Mouse (Mus musculus): Measurements from ENCODE around the gene Socs3.

Gene Socs3

DNA sequence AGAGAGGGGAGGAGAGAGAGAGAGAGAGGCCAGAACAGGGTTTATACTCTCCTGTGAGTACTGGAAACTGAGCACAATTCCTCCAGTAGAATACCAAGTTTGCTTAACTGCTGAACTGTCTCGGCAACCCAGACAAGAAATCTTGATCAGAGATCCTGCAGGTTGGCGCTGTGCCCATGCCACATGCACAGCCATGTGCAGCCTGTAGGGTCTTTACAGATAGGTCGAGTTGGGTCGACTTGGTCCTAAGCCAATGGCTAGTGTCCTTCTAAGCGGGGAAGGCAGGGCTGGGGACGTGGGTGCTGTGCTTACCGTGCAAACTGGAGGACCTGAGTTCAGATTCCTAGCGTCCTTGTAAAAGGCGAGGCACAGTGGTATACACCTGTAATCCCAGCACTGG lies 15.0 kb downstream of the Socs3 start:
- no peak for DNase-seq (ENCODE audit: low read depth)

DNA sequence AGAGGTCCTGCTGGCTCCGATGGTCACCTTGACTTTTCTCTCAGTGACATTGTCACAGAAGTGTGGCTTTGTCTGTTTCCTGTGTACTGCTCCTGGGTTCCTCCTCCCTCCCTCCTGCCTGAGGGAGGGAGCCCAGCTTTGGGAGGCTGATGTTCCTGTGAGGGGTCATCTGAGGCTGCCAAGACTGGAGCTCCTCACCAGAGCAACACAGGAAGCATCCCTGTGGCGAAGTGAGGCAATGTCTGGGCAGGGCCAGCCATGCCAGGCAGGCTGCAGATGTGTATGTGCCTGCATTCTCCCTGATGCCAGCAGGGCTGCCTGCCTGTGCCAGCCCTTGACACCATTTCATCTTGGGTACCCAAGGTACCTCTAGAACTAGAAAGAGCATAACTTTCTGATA lies 15.8 kb downstream of the Socs3 start:
- DNase-seq (ENCODE audit: low read depth), result no peak

DNA sequence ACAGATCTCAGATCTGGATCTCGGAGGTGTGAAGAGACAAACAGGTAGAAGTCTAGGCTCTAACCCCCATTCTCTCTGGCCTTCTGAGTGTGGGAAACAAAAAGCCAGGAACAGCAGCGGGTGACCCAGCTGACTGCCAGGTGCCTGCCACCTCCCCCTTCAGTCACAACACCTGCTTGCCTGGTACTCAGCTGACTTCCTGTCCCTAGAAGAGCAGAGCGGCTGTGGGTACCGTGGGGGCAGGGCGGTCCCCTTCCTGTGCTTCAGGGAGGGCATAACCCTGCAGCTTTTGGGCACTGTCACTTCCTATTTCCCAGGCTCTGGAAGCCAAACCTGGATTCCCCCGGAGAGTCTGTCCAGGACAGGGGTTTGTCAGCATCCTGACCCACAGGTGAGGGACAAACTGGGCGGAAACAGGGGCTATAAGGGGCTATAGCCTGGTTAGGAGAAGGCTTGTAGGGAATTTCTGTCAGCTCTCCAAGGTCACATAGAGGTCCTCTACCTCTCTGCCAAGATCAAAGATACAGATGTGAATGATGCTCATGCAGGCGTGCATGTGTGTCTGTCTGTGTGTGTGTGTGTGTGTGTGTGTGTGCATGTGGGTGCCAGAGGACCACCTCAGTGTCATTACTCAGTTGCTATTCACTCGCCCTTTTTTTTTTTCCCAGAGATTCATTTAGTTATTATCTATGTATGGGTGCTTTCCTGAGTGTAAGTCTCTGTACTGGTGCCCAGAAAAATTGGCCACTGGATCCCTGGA lies 17.5 kb downstream of the Socs3 start:
- no peak for DNase-seq (ENCODE audit: low read depth)

DNA sequence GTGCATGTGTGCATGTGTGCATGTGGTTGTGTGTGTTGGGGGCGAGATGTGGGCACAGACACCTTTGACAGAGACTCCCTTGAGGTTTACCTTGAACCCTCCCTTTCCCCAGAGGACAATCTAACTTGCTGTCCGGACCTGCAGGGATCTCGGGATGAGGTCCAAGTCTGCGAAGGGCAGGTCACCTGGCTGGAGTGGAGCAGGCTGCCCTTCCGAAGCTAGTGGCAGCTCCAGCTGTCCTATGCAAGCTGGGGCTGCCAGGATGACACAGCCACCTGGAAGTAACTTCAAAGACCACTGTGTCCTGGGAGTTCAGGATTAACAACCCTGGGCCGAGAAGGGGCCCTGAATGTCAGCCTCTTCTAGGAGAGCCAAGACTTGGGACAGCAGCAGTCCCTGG lies 18.5 kb downstream of the Socs3 start:
- no peak for DNase-seq (ENCODE audit: low read depth)

DNA sequence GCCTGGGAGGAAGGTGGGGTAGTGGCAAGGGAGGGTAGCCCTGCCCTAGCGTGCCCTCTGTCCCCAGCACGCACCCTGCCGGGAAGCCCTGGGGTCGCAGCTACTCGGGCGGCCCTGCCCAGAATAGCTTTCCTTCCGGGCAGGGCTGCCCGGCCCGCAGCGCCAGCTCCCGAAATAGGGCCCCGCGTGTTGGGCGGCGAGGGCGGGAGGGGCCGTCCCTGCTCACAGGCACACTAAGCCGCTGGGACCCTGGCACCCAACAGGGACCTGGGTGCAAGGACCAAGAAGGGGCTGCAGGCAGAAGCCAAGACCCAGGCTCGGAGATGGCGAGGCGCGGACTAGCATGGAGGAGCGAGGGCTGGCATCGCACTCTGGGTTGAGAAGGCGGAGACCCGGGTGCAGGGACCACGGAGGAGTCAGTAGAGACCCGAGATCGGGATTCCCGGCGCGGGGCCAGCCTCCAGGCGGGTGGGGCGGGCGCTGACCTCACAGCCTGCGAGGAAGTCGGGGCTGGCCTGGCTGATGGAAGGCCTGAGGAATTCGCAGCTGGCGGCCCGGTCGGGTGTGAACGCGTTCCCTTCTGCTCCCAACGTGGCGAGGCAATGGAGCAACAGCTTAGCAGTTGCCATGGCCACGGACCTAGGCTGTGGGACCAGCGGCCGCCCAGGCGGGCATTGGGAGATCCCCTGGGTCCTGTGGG lies 20.3 kb downstream of the Socs3 start:
- DNase-seq (ENCODE audit: low read depth), result no peak

DNA sequence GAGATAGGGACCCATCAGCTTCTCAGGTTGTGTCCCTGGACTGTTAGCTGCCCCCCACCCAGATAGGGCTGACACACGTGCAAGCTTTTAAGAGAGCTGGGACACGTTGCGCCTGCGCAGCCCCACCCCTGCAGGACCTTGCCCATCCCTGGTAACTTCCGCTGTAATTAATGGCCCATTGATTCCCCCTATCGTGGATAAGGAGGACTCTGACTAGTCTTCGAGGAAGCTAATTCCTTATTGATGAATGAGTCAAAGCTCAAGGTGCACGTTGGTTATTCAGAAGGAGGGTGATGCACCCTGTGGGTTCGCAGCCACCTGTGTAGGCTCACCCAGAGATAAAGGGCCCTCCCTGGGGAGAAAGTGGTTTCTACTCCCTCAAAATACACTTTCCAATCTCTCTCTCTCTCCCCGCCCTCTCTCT lies 22.8 kb downstream of the Socs3 start:
- no peak for DNase-seq (ENCODE audit: low read depth)

DNA sequence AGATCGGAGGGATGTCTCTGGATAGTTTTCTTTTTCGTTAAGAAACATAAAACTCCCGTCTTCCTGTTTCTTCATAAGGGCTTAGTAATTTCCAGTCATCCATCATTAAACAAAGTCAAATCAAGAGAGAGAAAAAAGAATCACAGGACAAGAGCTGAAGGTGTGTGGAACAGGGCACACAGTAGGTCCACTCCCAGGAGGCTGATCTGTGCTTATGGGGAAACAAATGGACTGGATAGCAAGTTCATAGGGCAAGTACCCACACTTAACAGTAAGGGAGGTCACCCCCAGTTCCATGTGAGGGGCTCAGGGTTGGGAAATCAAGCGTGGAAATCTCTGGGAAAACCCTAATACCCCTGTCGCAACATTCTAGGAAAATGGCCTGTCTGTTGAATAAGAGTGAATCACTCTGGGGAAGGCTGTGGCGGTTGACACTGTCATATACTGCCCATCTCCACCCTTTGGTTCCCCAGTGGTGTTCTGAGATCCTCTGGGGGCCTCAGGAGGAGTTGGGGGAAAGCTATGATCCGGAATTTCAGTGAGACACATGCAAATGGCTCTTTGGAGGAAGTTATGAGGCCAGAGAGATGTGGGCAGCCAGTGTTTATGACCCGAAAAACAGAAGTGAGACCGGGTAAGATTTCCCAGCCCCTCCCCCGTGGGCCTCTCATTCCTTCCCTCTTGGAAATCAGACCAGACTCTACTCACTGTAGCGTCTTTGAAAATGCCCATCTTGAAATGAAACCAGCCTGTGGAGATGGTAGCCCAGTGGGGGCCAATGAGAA lies 23.5 kb downstream of the Socs3 start:
- no peak for DNase-seq (ENCODE audit: low read depth)

DNA sequence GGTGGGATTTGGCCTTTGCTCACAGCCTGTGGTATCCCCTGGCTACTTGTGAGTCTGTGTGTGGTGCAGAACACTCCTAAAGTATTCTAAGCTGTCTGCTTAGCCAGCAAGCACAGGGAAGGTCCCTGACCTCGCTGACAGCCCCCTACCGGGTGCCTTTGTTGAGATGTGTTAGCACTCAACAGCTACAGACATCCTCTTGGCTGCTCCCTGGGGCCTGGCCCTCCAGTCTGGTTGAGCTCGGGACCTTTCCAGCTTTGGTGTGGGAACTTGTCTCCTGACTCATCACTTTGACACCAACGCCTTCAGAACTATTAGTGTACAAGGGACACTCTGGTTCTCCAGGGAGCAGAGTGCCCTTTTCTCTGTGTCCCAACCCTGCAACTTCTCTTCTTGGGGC lies 28.0 kb downstream of the Socs3 start:
- DNase-seq (ENCODE audit: low read depth), result no peak

DNA sequence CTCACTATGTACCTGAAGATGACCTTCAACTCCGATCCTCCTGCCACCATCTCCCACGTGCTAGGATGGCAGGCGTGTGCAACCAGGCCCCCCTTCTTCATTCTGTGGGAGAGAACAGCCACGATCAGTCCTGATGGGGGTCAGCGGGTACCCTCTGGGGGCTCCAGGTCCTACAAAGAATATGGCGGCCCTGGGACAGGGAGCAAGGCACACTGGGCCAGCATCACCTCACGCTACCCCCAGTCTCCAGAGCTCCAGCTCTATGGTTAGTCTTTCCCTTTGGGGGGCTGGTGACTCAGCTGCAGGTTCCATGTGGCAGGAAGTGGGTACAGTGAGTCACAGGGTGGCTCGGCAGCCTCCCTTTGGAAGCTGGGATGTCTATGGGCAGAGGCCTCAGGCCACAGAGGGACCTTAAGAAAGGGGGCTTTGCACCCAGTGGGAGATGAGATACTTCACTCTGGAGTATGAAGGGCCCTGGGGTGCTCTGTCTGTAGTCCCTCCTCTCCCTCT lies 28.5 kb downstream of the Socs3 start:
- no peak for DNase-seq (ENCODE audit: low read depth)

DNA sequence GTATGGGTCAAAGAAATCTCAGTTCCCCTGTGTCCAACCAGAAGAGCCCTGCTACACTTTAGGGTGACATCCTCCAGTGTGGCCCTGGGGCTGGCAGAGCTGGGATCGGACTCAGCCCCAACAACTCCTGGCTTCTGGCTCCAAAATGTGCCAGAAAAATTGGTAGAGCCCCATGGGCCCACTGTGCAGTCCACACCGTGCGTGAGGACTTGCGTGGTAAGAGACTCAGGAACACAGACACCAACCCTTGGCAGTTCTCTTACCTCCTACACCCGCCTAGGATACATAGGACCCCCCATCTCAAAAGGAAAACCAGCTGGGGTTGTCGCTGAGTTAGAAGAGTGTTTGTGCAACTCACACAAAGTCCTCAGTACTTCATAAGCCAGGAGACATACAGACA lies 29.0 kb downstream of the Socs3 start:
- no peak for DNase-seq (ENCODE audit: low read depth)

DNA sequence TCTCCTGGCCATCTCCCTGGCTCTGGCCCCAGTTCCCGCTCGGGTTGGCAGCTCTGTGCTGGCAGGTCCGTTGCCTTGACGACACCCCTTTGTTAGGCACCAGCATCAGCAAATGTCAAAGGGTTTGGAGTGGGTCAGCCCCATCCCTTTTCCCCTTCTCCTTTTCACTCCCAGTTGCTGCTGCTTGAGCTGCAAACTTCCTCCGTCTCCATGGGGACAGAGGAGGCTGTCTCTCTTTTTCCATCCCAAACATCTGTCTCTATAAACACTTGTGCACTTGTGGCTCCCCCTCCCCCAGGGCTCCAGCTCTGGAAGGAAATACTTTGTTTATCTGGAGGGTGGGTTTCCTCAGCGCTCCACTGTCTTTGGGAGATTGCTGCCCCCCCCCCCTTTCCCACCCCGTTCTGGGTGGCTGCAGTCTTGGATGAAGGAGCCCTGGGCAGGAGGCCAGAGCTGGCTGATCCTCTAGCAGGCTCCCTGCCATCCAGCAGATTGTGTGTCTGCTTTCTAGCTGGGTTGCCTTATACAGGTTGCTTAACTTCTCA lies 30.0 kb downstream of the Socs3 start:
- no peak for DNase-seq (ENCODE audit: low read depth)

DNA sequence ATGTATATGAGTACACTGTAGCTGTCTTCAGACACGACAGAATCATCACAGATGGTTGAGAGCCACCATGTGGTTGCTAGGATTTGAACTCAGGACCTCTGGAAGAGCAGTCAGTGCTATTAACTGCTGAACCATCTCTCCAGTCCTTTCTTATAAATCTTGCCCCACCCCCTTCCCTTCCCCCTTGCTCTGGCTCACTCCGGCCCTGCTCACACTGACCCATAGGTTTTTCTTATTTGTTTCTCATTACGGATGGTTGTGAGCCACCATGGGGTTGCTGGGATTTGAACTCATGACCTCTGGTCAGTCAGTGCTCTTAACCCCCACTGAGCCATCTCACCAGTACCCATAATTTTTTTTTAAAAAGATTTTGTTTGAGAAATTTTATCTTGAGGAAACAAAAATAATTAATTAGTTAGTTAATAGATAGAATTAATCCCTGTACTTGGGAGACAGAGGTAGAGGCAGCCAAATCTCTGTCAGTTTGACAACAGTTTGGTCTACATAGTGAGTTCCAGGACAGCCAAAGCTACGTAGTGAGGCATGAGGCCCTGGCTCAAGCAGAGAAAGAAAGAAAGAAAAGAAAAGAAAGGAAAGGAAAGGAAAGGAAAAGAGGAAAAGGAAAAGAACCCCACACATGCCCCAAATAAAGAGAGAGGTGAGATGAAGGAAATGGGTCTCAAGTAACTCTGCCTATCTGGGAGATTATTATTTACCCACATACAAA lies 30.7 kb downstream of the Socs3 start:
- no peak for DNase-seq (ENCODE audit: low read depth)

DNA sequence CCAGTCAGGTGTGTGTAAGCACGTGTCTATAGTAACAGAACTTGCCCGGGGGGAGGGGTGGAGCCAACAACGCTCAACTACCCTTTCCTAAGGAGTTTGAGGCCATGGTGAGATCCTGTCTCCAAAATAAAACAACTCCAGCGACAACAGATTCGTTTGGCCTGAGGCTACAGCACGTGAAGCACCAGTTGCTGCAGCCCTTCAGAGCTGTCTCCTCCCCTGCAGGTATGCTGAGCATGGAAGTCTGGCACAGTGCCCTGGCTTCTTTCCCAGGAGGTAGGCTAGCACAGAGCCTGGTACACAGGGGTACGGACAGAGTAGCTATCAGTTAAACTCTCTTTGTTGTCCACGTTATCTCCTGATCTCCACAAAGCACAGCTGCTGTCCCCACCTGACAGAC lies 33.6 kb downstream of the Socs3 start:
- DNase-seq (ENCODE audit: low read depth), result no peak

DNA sequence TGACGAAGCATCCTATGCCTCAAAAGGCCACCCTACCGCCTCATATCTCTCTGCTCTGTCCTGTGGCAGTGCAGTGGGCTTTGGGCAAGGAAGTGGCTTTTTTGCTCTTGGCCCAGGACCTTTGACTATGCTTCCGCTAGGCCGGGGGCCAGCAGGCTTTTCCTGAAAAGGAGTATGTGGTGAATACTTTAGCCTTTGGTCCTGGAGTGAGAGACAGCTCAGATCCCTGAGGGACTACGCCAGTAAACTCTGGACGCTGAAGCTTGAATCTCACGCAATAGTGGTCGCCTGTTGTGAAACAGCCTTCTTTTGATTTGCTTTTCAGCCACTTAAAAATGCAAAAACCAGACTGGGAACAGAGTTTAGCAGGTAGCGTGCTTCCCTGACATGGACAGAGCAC lies 34.2 kb downstream of the Socs3 start:
- DNase-seq (ENCODE audit: low read depth), result no peak

DNA sequence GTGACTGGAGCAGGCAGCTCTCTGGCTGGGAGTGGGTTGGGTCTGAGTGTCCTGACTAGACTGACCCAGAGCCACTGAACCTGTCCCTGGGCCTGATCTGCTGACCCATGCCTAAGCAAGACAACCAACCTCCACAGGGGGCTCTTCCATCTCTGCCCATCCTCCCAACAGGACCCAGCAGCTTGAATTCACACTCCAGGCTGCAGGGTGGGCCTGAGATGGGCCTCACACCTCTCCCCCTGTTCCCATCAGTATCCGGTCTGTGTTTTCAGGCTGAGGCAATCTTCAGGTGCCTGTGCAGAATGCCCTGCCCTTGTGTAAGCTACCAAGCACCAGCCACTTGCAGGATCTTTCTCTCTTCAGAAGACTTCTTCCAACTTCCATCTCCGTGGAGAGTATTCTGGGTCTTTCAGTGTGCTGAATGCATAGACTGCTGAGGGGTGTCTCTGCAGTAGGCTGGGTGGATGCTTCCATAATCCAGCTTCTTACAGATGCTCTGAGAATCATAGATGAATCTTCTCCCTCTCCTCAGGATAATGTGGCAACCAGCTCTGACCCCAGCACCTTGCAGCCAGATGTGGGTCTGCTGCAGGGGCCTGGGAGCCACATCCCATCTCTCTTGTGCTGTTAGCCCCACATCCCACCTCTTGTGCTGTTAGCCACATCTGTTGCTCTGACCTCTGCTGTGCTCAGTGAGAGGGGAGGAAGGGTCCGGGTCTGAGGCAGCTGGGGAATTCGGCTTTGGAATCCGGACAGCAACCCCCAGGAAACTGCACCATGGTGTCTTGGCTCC lies 35.1 kb downstream of the Socs3 start:
- DNase-seq (ENCODE audit: low read depth), result no peak

DNA sequence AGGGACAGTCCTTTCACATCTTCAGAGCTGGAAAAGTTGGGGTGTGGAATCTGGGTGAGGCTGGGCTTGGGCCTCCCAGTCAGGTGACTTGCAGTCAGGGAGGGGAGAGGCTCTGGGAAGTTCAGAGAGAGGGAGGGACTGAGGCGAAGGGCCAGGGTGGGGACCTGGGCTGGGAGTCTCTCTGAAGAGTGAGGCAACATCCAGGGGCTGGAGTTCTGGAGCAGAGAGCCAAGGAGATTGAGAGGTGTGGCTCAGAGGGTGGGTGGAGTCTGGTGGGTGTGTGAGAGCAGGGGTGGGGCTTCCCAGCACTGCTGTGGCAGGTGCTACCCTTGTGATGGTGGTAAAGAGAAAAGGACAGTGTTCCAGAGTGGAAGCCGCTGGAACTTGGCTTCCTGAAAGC lies 35.7 kb downstream of the Socs3 start:
- DNase-seq (ENCODE audit: low read depth), result no peak

DNA sequence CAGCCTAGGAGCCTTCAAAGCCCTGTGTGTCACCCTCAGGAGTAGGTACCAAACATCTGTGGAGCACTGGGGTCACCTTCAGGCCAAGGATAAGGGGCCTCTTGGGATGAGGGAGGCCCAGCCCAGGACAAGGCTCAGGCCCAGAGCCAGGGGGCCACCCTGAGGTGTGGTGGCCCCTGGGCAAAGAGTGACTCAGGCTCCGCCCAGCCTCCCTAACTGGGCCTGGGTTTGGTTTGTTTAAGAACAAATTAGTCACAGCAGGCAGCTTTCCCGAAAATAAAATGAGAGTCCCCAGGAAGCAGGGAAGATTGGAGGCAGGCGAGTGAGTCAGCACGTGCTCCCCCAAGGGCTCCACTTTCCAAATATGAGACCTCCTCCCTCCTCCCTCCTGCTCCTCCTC lies 37.7 kb downstream of the Socs3 start:
- DNase-seq (ENCODE audit: low read depth), result no peak

DNA sequence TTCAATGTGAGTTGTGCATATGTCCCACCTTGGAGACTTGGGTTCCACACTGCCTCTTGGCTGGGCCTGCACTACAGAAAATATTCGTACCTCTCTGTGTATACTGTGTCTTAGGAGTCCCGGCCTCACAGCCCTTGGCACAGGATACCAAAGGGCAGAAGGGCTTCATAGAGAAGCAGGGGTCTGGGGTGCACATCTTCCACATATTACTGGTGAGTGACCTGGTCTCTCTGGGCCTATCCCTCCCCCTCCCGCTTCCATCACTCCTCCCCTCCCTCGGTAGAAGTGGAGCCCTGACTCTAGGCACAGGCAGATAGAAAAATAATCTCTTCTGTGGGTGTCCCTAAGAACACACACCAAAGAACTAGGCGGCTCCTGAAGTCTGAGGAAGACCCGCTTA lies 38.3 kb downstream of the Socs3 start:
- no peak for DNase-seq (ENCODE audit: low read depth)

DNA sequence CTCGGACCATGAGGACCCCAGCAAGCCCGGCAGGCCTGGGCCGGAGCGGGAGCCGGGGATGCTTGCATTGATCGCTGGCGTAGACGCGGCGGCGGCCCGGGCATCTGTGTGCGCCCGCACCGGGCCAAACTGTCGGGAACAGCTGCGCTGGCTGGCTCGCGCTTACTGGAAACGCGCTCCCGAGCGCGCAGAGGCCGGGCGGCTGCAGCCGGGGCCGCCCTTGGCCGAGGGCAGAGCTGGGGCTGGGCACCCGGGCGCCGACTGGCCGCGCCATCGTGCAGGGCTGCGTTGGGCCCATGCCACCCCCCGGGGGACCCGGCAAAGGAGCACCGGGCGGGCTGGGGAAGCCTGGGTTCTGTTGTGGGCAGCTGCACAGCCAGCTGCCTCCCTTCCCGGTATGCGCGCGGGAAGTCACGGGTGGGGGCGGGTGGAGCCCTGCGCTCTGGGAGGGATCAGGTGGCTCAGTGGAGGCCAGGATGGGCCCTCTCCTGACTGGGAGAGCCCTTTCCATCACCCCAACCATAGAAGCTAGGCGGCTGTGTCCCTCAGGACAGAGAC lies 39.0 kb downstream of the Socs3 start:
- no peak for DNase-seq (ENCODE audit: low read depth)

DNA sequence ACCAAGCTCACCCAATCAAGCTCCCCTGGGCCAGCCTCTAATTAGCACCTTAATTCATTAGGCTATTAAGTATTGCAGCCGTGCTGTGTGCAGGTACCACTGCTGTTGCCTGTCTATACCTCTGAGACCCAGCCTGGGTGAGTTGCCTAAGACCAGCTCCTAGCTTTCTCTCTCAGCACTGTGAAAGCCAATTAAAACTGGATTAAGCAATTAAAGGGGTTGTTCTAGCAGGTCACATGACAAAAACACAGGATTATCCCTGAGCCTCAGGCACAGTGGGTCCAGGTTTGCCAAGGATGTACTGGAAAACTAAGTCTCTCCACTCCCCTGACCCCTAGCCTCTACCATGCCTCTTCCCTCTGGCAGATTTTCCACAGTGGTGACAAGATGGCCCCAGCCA lies 44.3 kb downstream of the Socs3 start:
- DNase-seq (ENCODE audit: low read depth), result no peak

DNA sequence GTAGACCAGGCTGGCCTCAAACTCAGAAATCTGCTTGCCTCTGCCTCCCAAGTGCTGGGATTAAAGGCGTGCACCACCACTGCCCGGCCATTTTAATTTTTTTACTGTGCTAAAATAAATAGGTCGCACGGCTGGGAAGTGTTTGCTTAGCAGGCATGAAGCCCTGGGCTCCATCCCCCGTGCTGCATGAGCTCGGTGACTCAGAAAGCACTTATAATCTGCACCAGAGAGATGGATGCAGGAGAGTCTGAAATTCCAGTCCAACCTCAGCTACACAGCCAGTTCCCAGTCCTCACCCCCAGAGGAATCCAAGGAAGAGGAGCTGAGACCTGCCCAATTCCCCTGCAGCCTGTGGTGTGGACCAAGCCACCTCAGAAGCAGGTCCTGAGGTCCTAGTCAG lies 45.4 kb downstream of the Socs3 start:
- no peak for DNase-seq (ENCODE audit: low read depth)
